Comparison of ENCODE assay signal across 10 mouse cellular contexts in the genomic region with DNA sequence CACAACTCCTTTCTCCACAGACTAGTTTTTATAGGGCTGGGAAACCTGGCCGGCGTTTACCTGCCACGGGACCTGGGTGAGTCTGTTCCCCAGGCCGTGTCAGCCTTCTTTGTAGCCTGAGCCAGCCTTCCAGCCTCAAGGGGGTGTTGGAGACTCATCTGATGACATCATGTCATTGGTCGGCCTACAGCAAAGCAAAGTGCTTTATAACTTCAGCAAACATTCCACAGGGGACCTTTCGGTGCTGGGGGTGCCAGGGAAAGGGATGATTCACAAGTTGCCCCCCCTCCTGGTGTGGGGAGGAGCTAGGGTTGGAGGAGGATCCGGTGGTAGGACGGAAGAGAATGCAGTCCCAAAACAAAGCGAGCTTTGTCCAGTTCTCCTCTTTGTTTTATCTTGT. TPM values are rescaled to one million over a fixed set of nuclear protein-coding genes. Genes with fewer than 3 reads are reported as not detected.
DNase-seq lines count a peak whose midpoint lies in the region; ATAC-seq and TF ChIP-seq lines count a peak whose summit lies in the region.
"Had no signal": no experiment of that assay in that cellular context is flagged by ENCODE, and none has a peak within 500 bp of the region (broad histone marks: within the 10 kb centered on the region; RNA-seq: fewer than 3 reads in every experiment).

No protein-coding gene starts in this region.

- H3K9ac ChIP-seq in forebrain, embryonic 14.5 days (ENCODE audit: low read length), result 0 out of 2 replicates have a peak overlapping the region, but pooled peaks have one; percentile 8
- H3K9ac ChIP-seq in forebrain, embryonic 11.5 days (ENCODE audit: low read length), result no peak overlapping the region

- no peaks in the 10 kb centered on the region for H3K9me3 ChIP-seq in forebrain, embryonic 14.5 days (replicated peaks; ENCODE audit: control insufficient read depth, low read length)
- H3K9me3 ChIP-seq in forebrain, embryonic 11.5 days (ENCODE audit: control insufficient read depth, low read length), result no peaks in the 10 kb centered on the region

- no peak overlapping the region for H3K4me3 ChIP-seq in forebrain, embryonic 14.5 days (ENCODE audit: low read depth, low read length)
- H3K4me3 ChIP-seq in forebrain, embryonic 11.5 days (ENCODE audit: low read depth, low read length), result no peak overlapping the region
- H3K4me3 ChIP-seq in myocyte, result peak overlapping the region; percentile 64

- no peaks in the 10 kb centered on the region for H3K36me3 ChIP-seq in forebrain, embryonic 14.5 days (ENCODE audit: control insufficient read depth, insufficient read depth, low read length)
- no peaks in the 10 kb centered on the region for H3K36me3 ChIP-seq in forebrain, embryonic 11.5 days (ENCODE audit: control insufficient read depth, insufficient read depth, low read length)
- H3K36me3 ChIP-seq in myocyte (ENCODE audit: control insufficient read depth, insufficient read depth), result peaks cover 32% of the 10 kb centered on the region

- ATAC-seq in forebrain, embryonic 14.5 days, result no peak
- ATAC-seq in forebrain, embryonic 11.5 days (replicated peaks; ENCODE audit: low FRiP score), result no peak
- no peak for ATAC-seq in inflammation-experienced regulatory T-cells, adult 6 months

- no peak overlapping the region for H3K4me2 ChIP-seq in forebrain, embryonic 14.5 days (ENCODE audit: low read length)
- no peak overlapping the region for H3K4me2 ChIP-seq in forebrain, embryonic 11.5 days (ENCODE audit: low read depth, low read length, severe bottlenecking)
- peak overlapping the region; percentile 91 for H3K4me2 ChIP-seq in myocyte (ENCODE audit: low read depth)

- peaks cover 10% of the 10 kb centered on the region; the same call in 1 of the 2 replicates for H3K4me1 ChIP-seq in forebrain, embryonic 14.5 days (ENCODE audit: control insufficient read depth, insufficient read depth, low read length)
- peaks cover 13% of the 10 kb centered on the region for H3K4me1 ChIP-seq in forebrain, embryonic 11.5 days (replicated peaks; ENCODE audit: control insufficient read depth, insufficient read depth, low read length)

- WGBS in forebrain, embryonic 14.5 days, result 37% methylated on average over 9 of the region's 9 CpGs
- 49% methylated on average over 9 of the region's 9 CpGs for WGBS in forebrain, embryonic 11.5 days

- peaks cover 67% of the 10 kb centered on the region for H3K79me2 ChIP-seq in myocyte (ENCODE audit: control insufficient read depth, insufficient read depth)

- no peak overlapping the region for H3K27ac ChIP-seq in forebrain, embryonic 14.5 days (ENCODE audit: low read depth, low read length)
- no peak overlapping the region for H3K27ac ChIP-seq in forebrain, embryonic 11.5 days (ENCODE audit: low read depth, low read length)

- H3K27me3 ChIP-seq in forebrain, embryonic 14.5 days (replicated peaks; ENCODE audit: control insufficient read depth, insufficient read depth, low read length), result peaks cover 33% of the 10 kb centered on the region
- H3K27me3 ChIP-seq in forebrain, embryonic 11.5 days (ENCODE audit: control insufficient read depth, insufficient read depth, low read length), result peaks cover 40% of the 10 kb centered on the region
- H3K27me3 ChIP-seq in myocyte (ENCODE audit: control insufficient read depth, insufficient read depth, insufficient read length), result no peaks in the 10 kb centered on the region

- no peak for DNase-seq in forebrain, embryonic 14.5 days (ENCODE audit: low spot score)
- DNase-seq in forebrain, embryonic 11.5 days (ENCODE audit: low spot score), result no peak
- peak; percentile 88 to 93 for DNase-seq in adrenal gland, postnatal 36 days
- peak; percentile 75 to 79 for DNase-seq in heart, postnatal 10 days
- peak; percentile 79 for DNase-seq in kidney, postnatal 36 days
- no peak for DNase-seq in frontal cortex, adult 2 months (ENCODE audit: extremely low spot score in 1 of 2, low spot score in 1 of 2)

- no peak overlapping the region for H3ac ChIP-seq in myocyte (ENCODE audit: control insufficient read depth, insufficient read length)

- intact Hi-C loops in heart, postnatal 10 days (cut with DNase I), result loop anchor here (10.0 kb wide), 1 partner anchor 220 kb away; no protein-coding TSS in a partner anchor

- peak; percentile 60 for TF ChIP-seq POLR2A in myocyte (IDR thresholded peaks at IDR 0.05; ENCODE audit: insufficient read length, low read depth)

TF ChIP-seq in myocyte, 11 proteins besides CTCF, POLR2A, EP300 and RAD21:
- TF ChIP-seq POLR2AphosphoS2 (IDR thresholded peaks at IDR 0.05; ENCODE audit: insufficient read length, low read depth) (peak; percentile 62), USF1 (IDR thresholded peaks at IDR 0.05; ENCODE audit: low read depth) (no peak), CEBPB (IDR thresholded peaks at IDR 0.05; ENCODE audit: insufficient read depth, poor library complexity, severe bottlenecking) (0 out of 2 replicates have a peak, but pooled peaks have one; percentile 8), MYOG (IDR thresholded peaks at IDR 0.05; ENCODE audit: control insufficient read depth in 1 of 3, insufficient read depth in 1 of 3, insufficient read length in 2 of 3, low read depth in 2 of 3) (no peak)

RNA-seq across cellular contexts. Expression of a gene that starts 2.4 kb away (rescaled TPM):
- polyA plus RNA-seq in forebrain, embryonic 14.5 days (2014; fragmentation: Nextera tagmentation; extraction: Ambion mirVana), result 5.1 and 8.0 TPM in 2 replicates
- polyA plus RNA-seq in forebrain, embryonic 11.5 days (2014; fragmentation: Nextera tagmentation; extraction: Ambion mirVana), result 9.6 and 10.4 TPM in 2 replicates
- total RNA-seq in adrenal gland, postnatal 36 days (2021), result 10 to 100 TPM; 36.8 to 52.6 TPM
- total RNA-seq in heart, postnatal 10 days (2021), result 10 to 100 TPM; 63.9 to 68.5 TPM
- polyA plus RNA-seq in myocyte (2012; fragmentation: generic; extraction: Trizol), result 76.0 TPM
- polyA plus RNA-seq in inflammation-experienced regulatory T-cells, adult 6 months (2017; shearing (Covaris generic)), result not detected
- 18.5 and 20.1 TPM in 2 replicates for polyA plus RNA-seq in frontal cortex, adult 2 months (2012; rRNA removed)
- total RNA-seq: CH12.LX had no signal

RNA-seq across cellular contexts. Expression of a gene that starts 10.5 kb away (rescaled TPM):
- not detected in 2 replicates for polyA plus RNA-seq in forebrain, embryonic 14.5 days (2014; fragmentation: Nextera tagmentation; extraction: Ambion mirVana)
- not detected in 2 replicates for polyA plus RNA-seq in forebrain, embryonic 11.5 days (2014; fragmentation: Nextera tagmentation; extraction: Ambion mirVana)
- under 1 TPM; 0.53 to 0.56 TPM for total RNA-seq in adrenal gland, postnatal 36 days (2021)
- total RNA-seq in heart, postnatal 10 days (2021), result under 1 TPM in 1 of 2 experiments, not detected in 1; 0.64 TPM
- 2.2 TPM for polyA plus RNA-seq in myocyte (2012; fragmentation: generic; extraction: Trizol)
- polyA plus RNA-seq in inflammation-experienced regulatory T-cells, adult 6 months (2017; shearing (Covaris generic)), result not detected
- polyA plus RNA-seq in frontal cortex, adult 2 months (2012; rRNA removed), result 0.74 and 2.0 TPM in 2 replicates
- total RNA-seq: CH12.LX; gastrocnemius, postnatal 36 days had no signal

RNA-seq across cellular contexts. Expression of a gene that starts 32.2 kb away (rescaled TPM):
- polyA plus RNA-seq in forebrain, embryonic 14.5 days (2014; fragmentation: Nextera tagmentation; extraction: Ambion mirVana), result 34.8 and 46.5 TPM in 2 replicates
- 45.0 and 47.8 TPM in 2 replicates for polyA plus RNA-seq in forebrain, embryonic 11.5 days (2014; fragmentation: Nextera tagmentation; extraction: Ambion mirVana)
- total RNA-seq in adrenal gland, postnatal 36 days (2021), result 10 to 100 TPM; 56.0 to 57.3 TPM
- 10 to 100 TPM; 40.4 to 45.2 TPM for total RNA-seq in heart, postnatal 10 days (2021)
- 89.3 TPM for polyA plus RNA-seq in myocyte (2012; fragmentation: generic; extraction: Trizol)
- 10 to 100 TPM; 11.9 to 22.5 (median 16.1) TPM for polyA plus RNA-seq in inflammation-experienced regulatory T-cells, adult 6 months (2017; shearing (Covaris generic))
- 69.5 and 70.8 TPM in 2 replicates for polyA plus RNA-seq in frontal cortex, adult 2 months (2012; rRNA removed)

RNA-seq across cellular contexts. Expression of a gene that starts 41.9 kb away (rescaled TPM):
- polyA plus RNA-seq in forebrain, embryonic 14.5 days (2014; fragmentation: Nextera tagmentation; extraction: Ambion mirVana), result 1.1 and 1.4 TPM in 2 replicates
- 2.3 and 2.7 TPM in 2 replicates for polyA plus RNA-seq in forebrain, embryonic 11.5 days (2014; fragmentation: Nextera tagmentation; extraction: Ambion mirVana)
- 1 to 10 TPM; 5.9 to 9.8 TPM for total RNA-seq in adrenal gland, postnatal 36 days (2021)
- 10 to 100 TPM; 18.8 to 20.4 TPM for total RNA-seq in heart, postnatal 10 days (2021)
- polyA plus RNA-seq in myocyte (2012; fragmentation: generic; extraction: Trizol), result 1.4 TPM
- under 1 TPM; 0.15 to 0.26 (median 0.19) TPM for polyA plus RNA-seq in inflammation-experienced regulatory T-cells, adult 6 months (2017; shearing (Covaris generic))
- 11.2 and 12.0 TPM in 2 replicates for polyA plus RNA-seq in frontal cortex, adult 2 months (2012; rRNA removed)

RNA-seq across cellular contexts. Expression of a gene that starts 54.7 kb away (rescaled TPM):
- not detected in 2 replicates for polyA plus RNA-seq in forebrain, embryonic 14.5 days (2014; fragmentation: Nextera tagmentation; extraction: Ambion mirVana)
- 0.13 TPM in 1 of 2 replicates, not detected in the other for polyA plus RNA-seq in forebrain, embryonic 11.5 days (2014; fragmentation: Nextera tagmentation; extraction: Ambion mirVana)
- not detected for total RNA-seq in adrenal gland, postnatal 36 days (2021)
- not detected for total RNA-seq in heart, postnatal 10 days (2021)
- 0.04 TPM for polyA plus RNA-seq in myocyte (2012; fragmentation: generic; extraction: Trizol)
- not detected for polyA plus RNA-seq in inflammation-experienced regulatory T-cells, adult 6 months (2017; shearing (Covaris generic))
- 0.24 TPM in 1 of 2 replicates, not detected in the other for polyA plus RNA-seq in frontal cortex, adult 2 months (2012; rRNA removed)
- total RNA-seq: gastrocnemius, postnatal 36 days had no signal

Comparison
In these comparisons a context has a peak if more than half of its experiments do, and no peak if none do; other contexts are left out.
1. DNase-seq: peak in adrenal gland, postnatal 36 days (2 of 2), heart, postnatal 10 days (2 of 2) and kidney, postnatal 36 days (2 of 2); none in forebrain, embryonic 14.5 days (single experiment), forebrain, embryonic 11.5 days (single experiment) and frontal cortex, adult 2 months (0 of 2).